Mouse (Mus musculus) olfactory bulb, adult 2 months (tissue): ENCODE data around the gene Oaz3. TPM values are rescaled to one million over a fixed set of nuclear protein-coding genes. Genes with fewer than 3 reads are reported as not detected.

Source experiments
- H3K27ac ChIP-seq: fragments of 200-500 bp; 2 replicates; pipeline ENCODE4 v1.5.1; 2012; ENCODE audit warnings: low read depth, low read length; ENCODE audit not compliant: insufficient read depth
- H3K4me1 ChIP-seq: fragments of 200-500 bp; 2 replicates; pipeline ENCODE4 v1.6.1; 2012; ENCODE audit warnings: low read length; ENCODE audit not compliant: control insufficient read depth, insufficient read depth
- H3K4me3 ChIP-seq: fragments of 200-500 bp; 2 replicates; pipeline ENCODE4 v1.5.1; 2012; ENCODE audit warnings: mild to moderate bottlenecking, low read depth, low read length, moderate library complexity; ENCODE audit not compliant: insufficient read depth
- CTCF ChIP-seq: fragments of 200-500 bp; IDR thresholded peaks from 2 replicates; pipeline ENCODE4 v1.5.1; 2012; ENCODE audit warnings: low read depth, mild to moderate bottlenecking, low read length, moderate library complexity; ENCODE audit not compliant: insufficient read depth
- POLR2A ChIP-seq: fragments of 200-500 bp; IDR thresholded peaks from 2 replicates; pipeline ENCODE4 v1.6.1; 2012; ENCODE audit warnings: mild to moderate bottlenecking, low read depth, low read length, moderate library complexity; ENCODE audit not compliant: insufficient read depth
- WGBS: fragments of 180-500 bp; shearing (Covaris S2); methylation state at CpG from one replicate; pipeline ENCODE4 v1.1.7; 2018; 5-methylcytosine and 5-hydroxymethylcytosine counted together
- polyA plus RNA-seq: library from polyadenylated mRNA; stranded (reverse); fragments of >200 nt; gene quantifications from 2 replicates; pipeline ENCODE4 v1.2.4, GENCODE M21; 2012; ENCODE audit warnings: low replicate concordance; ENCODE audit not compliant: missing spikeins, insufficient read depth, insufficient read length

Oaz3 gene
- polyA plus RNA-seq, 1 experiment, result not detected

- Histone ChIP-seq H3K27ac (peak overlapping the region; percentile 96), H3K4me1 (peaks cover 45% of the 10 kb centered on the region), H3K4me3 (peak overlapping the region; percentile 78)
- TF ChIP-seq CTCF, result no peak
- TF ChIP-seq POLR2A, result no peak
- WGBS, result 3% methylated on average over 9 of the region's 9 CpGs
These were observed 35.0 kb upstream of the Oaz3 start for GRCm38 (mm10) chr3:94478591-94479169.

- peak within 1 kb of the TSS; percentile 96 for H3K27ac ChIP-seq
- peaks cover 47% of the 10 kb centered on the region for H3K4me1 ChIP-seq
- H3K4me3 ChIP-seq, result peak within 1 kb of the TSS; percentile 78
- no peak; the same call in 1 of the 2 replicates for TF ChIP-seq POLR2A
- TF ChIP-seq CTCF, result no peak
- WGBS, result 2% methylated on average over 14 of the region's 14 CpGs
These were observed 34.3 kb upstream of the Oaz3 start, which contains the start of gene Celf3 for GRCm38 (mm10) chr3:94477981-94478422. Gene Celf3, plus strand, starts transcription at chr3:94478295.

GRCm38 (mm10) chr3:94477444-94477843 lies 33.7 kb upstream of the Oaz3 start:
- WGBS, result 10% methylated on average over 4 of the region's 4 CpGs
- Histone ChIP-seq H3K4me3 (peak overlapping the region; percentile 78), H3K27ac (peak overlapping the region; percentile 96), H3K4me1 (peaks cover 47% of the 10 kb centered on the region)
- TF ChIP-seq POLR2A, result no peak
- TF ChIP-seq CTCF, result no peak

GRCm38 (mm10) chr3:94476301-94477035 lies 32.8 kb upstream of the Oaz3 start:
- H3K4me3 ChIP-seq, result no peak overlapping the region
- peaks cover 41% of the 10 kb centered on the region for H3K4me1 ChIP-seq
- 78% methylated on average over 8 of the region's 8 CpGs for WGBS
- H3K27ac ChIP-seq, result peak overlapping the region; percentile 96
- no peak for TF ChIP-seq POLR2A
- TF ChIP-seq CTCF, result no peak

- TF ChIP-seq POLR2A (no peak), CTCF (no peak)
- WGBS, result 49% methylated on average over 5 of the region's 5 CpGs
- peaks cover 27% of the 10 kb centered on the region for H3K4me1 ChIP-seq
- no peak overlapping the region for H3K4me3 ChIP-seq
- no peak overlapping the region for H3K27ac ChIP-seq
These were observed 30.0 kb upstream of the Oaz3 start for GRCm38 (mm10) chr3:94473567-94474232.

- Histone ChIP-seq H3K4me1 (peaks cover 27% of the 10 kb centered on the region), H3K4me3 (no peak overlapping the region), H3K27ac (no peak overlapping the region)
- TF ChIP-seq CTCF (no peak), POLR2A (no peak)
- WGBS, result 43% methylated on average over 10 of the region's 10 CpGs
These were observed 29.4 kb upstream of the Oaz3 start for GRCm38 (mm10) chr3:94473115-94473505.

GRCm38 (mm10) chr3:94472447-94473114 lies 28.9 kb upstream of the Oaz3 start:
- no peak for TF ChIP-seq CTCF
- no peak for TF ChIP-seq POLR2A
- Histone ChIP-seq H3K4me1 (peaks cover 27% of the 10 kb centered on the region), H3K4me3 (peak overlapping the region; percentile 16; the same call in 1 of the 2 replicates), H3K27ac (no peak overlapping the region)
- WGBS, result 27% methylated on average over 28 of the region's 28 CpGs

- Histone ChIP-seq H3K4me3 (no peak overlapping the region), H3K4me1 (peaks cover 36% of the 10 kb centered on the region), H3K27ac (no peak overlapping the region)
- TF ChIP-seq CTCF, result no peak
- TF ChIP-seq POLR2A, result no peak
- 84% methylated on average over 3 of the region's 3 CpGs for WGBS
These were observed 25.2 kb upstream of the Oaz3 start for GRCm38 (mm10) chr3:94468931-94469330.
